Mouse (Mus musculus) frontal cortex, postnatal 14 days (tissue): ENCODE measurements around the gene Lpar3.
"Not testable (repeated sequence)": the region's sequence is repeated elsewhere in the genome, so short reads cannot be mapped to it uniquely, and the experiment has no call there.

Source experiments
- DNase-seq, 2 experiments: peaks; one replicate each; pipeline ENCODE4 v3.0.0; 2022; ENCODE audit warnings: low spot score in 2 of 2

Lpar3 gene

GRCm38 (mm10) chr3:146209759-146210158 is 11.0 kb upstream of the Lpar3 start:
- not testable (repeated sequence) for DNase-seq

DNA sequence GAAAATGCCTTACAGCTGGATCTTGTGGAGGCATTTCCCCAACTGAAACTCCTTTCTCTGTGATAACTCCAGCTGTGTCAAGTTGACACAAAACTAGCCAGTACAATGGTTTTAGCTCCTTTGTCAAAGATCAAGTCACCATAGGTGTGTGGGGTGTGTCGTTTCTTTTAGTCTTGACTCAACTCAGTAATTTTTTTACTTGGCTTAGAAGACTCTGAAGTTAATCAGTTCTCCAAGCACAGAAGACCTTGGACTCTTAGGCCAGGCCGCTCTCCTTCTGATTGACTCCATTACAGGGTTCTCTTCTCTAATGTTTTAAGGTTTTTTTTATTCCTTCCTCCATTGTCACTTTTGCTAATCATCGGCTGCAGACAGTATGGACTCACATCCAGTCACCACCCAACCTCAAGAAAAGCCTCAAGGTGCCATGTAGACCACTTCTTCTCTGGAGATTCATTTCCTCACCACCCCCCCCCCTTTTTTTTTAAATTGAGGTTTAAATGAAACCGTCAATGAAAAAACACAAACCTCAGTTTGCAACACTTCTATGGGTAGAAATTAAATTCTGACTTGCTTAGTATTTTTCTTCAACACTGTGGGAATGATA is 9.5 kb upstream of the Lpar3 start:
- DNase-seq, result no peak

GRCm38 (mm10) chr3:146211964-146212363 is 8.8 kb upstream of the Lpar3 start:
- no peak for DNase-seq

DNA sequence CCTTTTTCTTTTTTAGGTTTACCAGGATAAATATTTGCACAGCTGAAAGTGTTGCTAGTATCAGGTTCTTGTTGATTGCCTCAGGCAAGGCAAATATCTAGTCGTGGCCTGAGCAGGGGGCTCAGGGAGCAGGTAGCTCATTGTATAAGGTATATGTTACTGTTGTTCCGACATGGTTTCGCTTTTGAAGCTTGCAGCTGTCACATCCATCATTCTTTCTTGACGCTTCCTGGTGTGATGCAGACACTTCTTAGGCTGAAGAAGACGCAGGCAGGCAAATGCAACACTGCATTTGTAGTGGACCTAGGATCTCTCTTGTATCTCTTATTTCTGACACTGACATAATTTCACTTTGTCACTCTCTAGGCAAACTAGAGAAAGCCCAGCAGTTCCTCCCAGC is 7.4 kb upstream of the Lpar3 start:
- DNase-seq, result no peak

DNA sequence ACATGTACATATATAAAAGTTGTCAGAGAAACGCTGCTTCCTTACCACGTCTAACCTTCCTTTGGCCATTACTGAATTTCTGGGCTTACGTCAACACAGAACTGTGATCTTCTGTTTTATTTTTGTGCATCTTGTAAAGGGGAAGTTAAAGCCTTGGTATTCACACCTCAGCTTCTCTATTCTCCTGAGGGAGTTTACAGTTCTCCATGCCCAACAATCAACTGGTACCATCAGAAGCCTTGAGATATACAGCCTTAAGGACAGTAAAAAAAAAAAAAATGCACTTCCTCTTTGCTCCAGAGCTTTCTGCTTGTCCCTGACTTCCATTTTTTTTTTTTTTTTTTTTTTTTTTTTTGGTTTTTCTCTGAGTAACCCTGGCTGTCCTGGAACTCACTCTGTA is 4.2 kb upstream of the Lpar3 start:
- no peak for DNase-seq

- DNase-seq, result no peak
Observed at GRCm38 (mm10) chr3:146224271-146224670, 3.5 kb downstream of the Lpar3 start.

DNA sequence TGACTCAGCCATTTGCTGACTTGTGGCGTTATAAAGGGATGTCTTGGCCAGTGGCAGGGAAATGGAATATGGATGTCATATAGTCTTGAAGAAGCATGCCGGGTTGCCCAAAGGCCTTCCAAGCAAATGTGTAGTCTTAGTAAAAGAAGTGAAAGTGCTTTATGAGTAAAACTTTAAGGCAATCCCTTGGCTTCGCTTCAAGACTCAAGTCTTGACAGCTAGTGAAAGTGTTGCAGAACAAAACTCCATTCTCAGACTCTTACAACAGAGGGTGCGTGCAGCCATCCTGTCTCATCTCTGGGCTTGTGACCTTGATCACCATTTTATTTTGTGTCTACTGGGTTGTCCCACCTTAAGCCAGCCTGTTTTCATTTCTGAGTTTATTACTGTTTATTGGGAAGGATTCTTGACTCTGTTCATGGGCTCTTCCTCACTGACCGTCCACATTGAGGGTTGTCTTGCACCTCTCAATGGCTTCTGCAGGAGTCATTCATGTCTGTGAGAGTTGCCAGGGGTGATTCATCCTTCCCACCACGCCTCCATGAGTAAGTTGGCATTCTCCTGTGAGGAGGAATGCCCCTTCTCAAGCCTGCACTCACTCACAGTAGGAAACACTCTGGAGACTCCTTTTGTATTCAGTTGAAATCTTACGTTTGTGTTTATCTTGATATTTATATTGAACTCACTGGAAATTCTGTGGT is 4.4 kb downstream of the Lpar3 start:
- no peak for DNase-seq

DNA sequence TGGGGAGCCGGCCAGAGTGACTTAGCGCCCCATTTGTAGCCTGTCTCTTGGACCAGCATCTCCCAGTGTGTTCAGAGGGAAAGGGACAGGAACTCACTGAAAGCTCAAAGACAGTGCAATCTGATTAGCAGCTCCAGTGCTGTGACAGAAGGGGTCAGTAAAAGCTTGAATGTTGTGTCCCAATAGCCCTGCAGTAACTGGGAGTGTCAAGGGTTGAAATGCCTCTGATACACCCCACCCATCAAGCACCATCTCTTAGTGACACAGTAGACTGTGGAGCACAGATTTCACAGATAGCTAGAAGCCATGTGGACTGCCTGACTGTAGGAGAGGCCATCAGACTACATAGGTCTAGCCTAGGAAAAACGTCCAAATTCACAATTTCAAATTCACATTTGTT is 6.7 kb downstream of the Lpar3 start:
- no peak for DNase-seq

- DNase-seq, result no peak
Observed at GRCm38 (mm10) chr3:146228559-146229310, 8.0 kb downstream of the Lpar3 start.

DNA sequence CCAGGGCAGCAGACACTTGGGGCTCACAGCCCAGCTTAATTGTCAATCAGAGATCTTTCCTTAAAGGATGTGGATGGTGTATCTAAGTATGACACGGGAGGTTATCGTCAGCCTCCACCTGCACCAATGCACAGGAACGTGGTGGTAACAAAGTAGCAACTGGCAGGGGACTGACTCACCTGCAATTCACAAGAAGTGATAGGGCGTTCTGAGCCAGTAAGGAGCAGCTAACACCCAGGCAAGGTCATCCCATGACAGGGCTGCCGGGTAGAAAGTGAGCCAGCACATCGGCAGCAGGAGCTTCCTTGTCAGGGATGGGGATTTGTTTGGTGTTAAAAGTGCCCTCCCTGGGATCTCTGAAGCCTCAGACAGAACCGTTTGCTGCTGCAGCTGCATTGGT is 11.9 kb downstream of the Lpar3 start:
- no peak for DNase-seq

DNA sequence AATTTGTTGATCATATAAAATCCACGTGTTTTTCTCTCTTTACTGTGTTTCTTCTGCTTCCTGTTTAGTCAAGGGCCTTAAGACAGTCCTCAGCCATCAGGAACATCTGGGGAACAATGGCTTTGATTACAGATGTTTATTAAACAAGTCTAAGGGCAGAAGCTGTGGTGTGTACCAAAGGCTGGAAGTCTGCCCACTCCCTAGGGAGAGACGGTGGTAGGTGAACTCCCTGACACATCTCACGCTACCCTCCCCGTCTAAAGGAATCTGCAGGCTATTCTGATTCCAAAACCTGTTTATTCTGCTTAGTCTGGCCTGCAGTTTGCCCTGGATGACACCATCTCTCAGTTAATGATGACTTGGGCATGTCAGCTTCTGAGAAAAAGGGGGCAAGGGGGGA is 13.0 kb downstream of the Lpar3 start:
- DNase-seq, result no peak

DNA sequence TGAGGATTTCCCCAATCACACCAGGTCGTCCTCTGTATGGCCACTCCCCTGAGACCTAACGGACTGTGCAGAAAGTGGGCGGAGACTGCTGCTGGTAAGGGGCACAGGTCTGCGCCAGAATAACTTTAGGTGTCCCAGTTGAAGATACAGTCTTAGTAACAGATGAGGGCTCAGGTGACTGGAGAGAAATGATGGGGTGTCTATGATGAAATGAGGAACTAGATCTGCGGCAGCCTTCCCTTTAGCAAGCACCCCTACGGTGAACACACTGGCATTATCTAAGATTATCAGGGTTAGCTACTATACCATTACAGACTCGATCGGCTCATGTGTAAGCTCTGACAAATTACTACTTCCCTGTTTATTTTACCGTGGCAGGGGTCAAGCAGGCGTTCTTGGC is 13.8 kb downstream of the Lpar3 start:
- no peak for DNase-seq

DNA sequence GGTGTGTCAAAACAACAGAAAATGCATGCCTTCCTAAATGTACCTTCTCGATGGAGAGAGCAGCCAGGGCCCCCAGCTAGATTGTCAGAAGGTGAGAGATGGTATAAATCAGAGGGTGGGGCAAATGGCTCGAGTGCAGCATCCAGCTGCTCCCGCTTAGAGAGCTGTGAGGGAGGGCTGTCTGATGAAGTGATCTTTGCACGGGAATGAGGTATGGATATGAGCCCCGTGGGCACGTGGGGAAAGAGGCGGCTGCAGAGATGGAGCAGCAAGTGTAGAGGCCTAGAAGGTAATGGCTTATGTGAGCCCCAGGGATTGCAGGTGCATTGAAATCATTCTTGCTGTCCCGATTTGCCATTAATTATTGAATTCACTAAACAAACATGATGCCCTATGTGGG is 15.5 kb downstream of the Lpar3 start:
- no peak for DNase-seq

DNA sequence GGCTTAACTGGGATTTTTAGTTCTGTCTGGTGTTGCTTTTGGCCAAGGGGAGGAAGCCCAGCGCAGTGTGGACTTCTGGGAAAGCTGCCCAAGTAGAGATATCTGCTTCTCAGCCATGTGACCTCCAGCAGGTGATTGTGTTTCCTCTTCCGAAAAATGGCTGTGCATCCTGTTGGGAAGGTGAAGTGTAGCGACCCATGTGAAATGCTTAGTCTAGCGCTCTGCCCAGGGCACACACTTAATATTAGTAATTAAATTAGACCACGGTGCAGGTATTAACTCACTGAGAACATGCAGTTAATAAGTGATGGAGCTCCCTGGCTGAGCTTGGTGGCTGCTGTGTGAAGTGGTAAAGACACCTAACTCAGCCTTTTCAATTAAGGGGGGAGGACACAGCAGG is 16.9 kb downstream of the Lpar3 start:
- DNase-seq, result no peak

DNA sequence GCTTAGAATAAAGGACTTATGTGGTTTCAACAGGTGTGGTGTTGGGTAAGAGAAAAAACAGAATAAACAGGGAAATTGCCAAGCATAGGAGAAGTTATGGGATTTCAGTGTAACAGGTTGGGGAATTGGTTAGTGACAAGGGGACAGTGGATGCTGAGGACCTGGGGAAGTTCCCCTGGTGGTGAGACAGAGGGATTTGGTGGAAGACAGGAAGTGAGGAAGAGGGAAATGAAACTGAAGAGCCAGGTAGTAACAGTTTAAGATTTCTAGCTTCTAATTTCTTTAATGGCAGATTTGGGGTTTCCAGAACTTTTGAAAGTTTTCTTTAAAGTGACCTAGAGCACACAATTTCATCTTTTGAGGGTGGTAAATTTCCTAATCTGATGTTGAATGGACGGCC is 23.9 kb downstream of the Lpar3 start:
- DNase-seq, result no peak

DNA sequence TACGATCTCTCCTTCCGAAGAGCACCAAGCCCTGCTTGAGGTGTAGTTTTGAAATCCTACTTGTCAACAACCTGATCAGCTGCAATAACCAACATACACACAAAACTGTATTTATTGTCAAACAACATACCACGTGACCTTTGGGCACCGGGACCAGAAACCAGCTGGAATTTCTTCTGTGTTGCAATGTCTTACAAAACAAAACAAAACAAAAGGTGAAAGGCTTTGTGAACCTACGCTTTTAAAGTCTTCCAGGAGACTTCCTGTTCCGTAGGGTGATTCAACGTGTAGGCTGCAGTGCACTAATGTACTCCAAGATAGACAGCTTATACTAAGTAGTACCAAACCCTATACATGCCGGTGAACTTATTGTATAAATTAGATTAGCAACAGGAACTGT is 25.8 kb downstream of the Lpar3 start:
- DNase-seq, result no peak

- DNase-seq, result no peak
Observed at GRCm38 (mm10) chr3:146246992-146247391, 26.2 kb downstream of the Lpar3 start.

- DNase-seq, result no peak
Observed at GRCm38 (mm10) chr3:146249895-146250294, 29.1 kb downstream of the Lpar3 start.

DNA sequence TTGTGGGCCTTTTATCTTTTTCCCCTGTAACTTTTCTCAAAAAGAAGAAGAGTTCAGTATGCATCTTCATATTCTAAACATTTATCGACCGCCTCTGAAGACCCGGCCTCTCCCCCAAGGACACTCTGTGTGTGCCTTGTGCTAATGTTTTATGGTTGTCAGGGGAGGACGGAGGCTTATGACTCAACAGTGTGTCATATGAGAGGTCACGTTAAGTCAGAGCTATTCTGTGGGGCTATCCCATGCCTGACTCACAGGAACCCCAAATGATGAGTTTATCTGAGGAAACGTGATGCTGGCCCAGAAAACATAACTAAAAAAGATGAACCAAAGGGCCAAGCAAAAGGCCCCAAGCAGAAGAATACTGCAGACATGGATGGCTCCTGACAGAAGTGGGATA is 31.0 kb downstream of the Lpar3 start:
- no peak for DNase-seq

DNA sequence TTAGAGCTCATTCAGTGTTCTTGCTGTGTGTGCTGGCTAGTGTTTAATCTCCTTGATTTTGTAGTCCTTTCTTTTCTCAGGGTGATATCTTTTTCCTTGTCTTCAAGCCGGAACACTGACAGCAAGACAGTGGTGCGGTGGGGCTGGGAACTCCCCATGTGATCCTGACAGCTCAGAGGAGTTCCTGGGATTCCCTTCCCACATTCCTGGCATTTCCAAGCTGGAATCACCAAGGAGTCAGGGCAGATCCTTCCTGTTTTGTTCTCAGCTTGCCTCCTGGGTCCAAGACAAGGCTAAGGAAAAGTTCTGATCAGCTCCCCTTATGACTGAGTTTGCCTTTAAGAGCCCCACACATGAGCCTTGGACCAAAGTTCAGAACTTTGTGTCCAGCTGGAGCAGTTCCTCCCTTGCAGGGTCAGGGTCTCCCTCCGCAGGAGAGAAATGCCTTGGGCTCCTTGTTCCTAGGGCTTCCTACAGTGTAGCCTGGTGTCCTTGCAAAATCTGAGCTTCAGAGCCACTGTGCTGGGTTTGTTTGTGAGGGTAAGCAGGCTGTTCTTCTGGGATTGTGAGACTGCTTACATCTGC is 33.1 kb downstream of the Lpar3 start:
- DNase-seq, result no peak

DNA sequence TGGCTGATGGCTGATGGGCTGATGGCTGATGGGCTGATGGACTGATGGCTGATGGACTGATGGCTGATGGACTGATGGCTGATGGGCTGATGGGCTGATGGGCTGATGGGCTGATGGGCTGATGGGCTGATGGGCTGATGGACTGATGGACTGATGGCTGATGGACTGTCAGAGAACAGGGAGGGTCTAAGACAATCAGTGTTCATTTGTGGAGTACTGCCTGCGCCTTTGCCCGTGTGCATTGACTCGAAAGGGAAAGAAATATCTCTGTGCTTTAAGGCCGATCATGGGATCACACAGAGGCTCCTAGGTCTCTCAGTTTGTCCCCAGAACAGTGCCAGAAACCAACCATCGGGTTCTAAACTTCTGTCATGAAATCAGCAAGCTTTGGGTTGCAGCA is 34.4 kb downstream of the Lpar3 start:
- no peak for DNase-seq

- no peak for DNase-seq
Observed at GRCm38 (mm10) chr3:146257483-146258122, 36.8 kb downstream of the Lpar3 start.
